Mouse (Mus musculus): ENCODE measurements at regions not wholly inside any gene's neighbourhood (a gene's known extent, or its start where the extent isn't known, plus 50 kb on each side); places are given as distances from the start of the nearest gene placed in this dataset.

- DNase-seq = peak; percentile 34 to 60
Measured at GRCm38 (mm10) chr8:125619336-125619906, 49.8 kb upstream of the Sipa1l2 start.
